Mouse (Mus musculus) neural tube, embryonic 12.5 days (tissue): ENCODE results near the gene Rbmx2. TPM values are rescaled to one million over a fixed set of nuclear protein-coding genes. Genes with fewer than 3 reads are reported as not detected.

ENCODE experiments used
- ATAC-seq: fragments of 200-750 bp; cut with Nextera tagmentation; 2 replicates; pipeline ENCODE4 v1.8.0; 2017; ENCODE audit warnings: low read depth, mild to moderate bottlenecking, moderate TSS enrichment, moderate library complexity; ENCODE audit not compliant: low FRiP score
- H3K27ac ChIP-seq: fragments of 300-500 bp; sonication (generic); 2 replicates; pipeline ENCODE4 v1.5.1; 2016
- H3K27me3 ChIP-seq: fragments of 300-500 bp; sonication (generic); replicated peaks from 2 replicates; pipeline ENCODE4 v1.6.1; 2016; ENCODE audit warnings: mild to moderate bottlenecking
- H3K36me3 ChIP-seq: fragments of 300-500 bp; sonication (generic); 2 replicates; pipeline ENCODE4 v1.6.1; 2016; ENCODE audit warnings: mild to moderate bottlenecking
- H3K4me1 ChIP-seq: fragments of 300-500 bp; sonication (generic); 2 replicates; pipeline ENCODE4 v1.6.1; 2016
- H3K4me2 ChIP-seq: fragments of 300-500 bp; sonication (generic); replicated peaks from 2 replicates; pipeline ENCODE4 v1.6.1; 2016; ENCODE audit warnings: mild to moderate bottlenecking
- H3K4me3 ChIP-seq: fragments of 300-500 bp; sonication (generic); 2 replicates; pipeline ENCODE4 v1.5.1; 2016
- H3K9ac ChIP-seq: fragments of 300-500 bp; sonication (generic); 2 replicates; pipeline ENCODE4 v1.6.1; 2016; ENCODE audit warnings: mild to moderate bottlenecking
- H3K9me3 ChIP-seq: fragments of 300-500 bp; sonication (generic); 2 replicates; pipeline ENCODE4 v1.6.1; 2016; ENCODE audit warnings: mild to moderate bottlenecking
- WGBS: fragments of 180-500 bp; shearing (Covaris S2); methylation state at CpG from one replicate; pipeline ENCODE4 v1.1.7; 2016; 5-methylcytosine and 5-hydroxymethylcytosine counted together
- polyA plus RNA-seq: library from polyadenylated mRNA; unstranded; fragments of >200 nt; fragmentation: Nextera tagmentation; extraction: Ambion mirVana; gene quantifications from 2 replicates; pipeline ENCODE4 v1.2.1, GENCODE M21; 2016

The Rbmx2 gene
- 17.3 and 23.8 TPM in 2 replicates for polyA plus RNA-seq

- peak within 1 kb of the TSS; percentile 52 for H3K9ac ChIP-seq
- H3K27ac ChIP-seq: no peak within 1 kb of the TSS
- H3K4me2 ChIP-seq: peak within 1 kb of the TSS; percentile 63
- H3K27me3 ChIP-seq: no peaks in the 10 kb centered on the region
- WGBS: 14% methylated on average over 42 of the region's 42 CpGs
- no peaks in the 10 kb centered on the region for H3K9me3 ChIP-seq
- no peaks in the 10 kb centered on the region for H3K36me3 ChIP-seq
- peaks cover 6% of the 10 kb centered on the region; the same call in 1 of the 2 replicates for H3K4me1 ChIP-seq
- ATAC-seq: peak; percentile 98
- peak within 1 kb of the TSS; percentile 58 for H3K4me3 ChIP-seq
Measured at GRCm38 (mm10) chrX:48694864-48695371, at the start of gene Rbmx2. Gene Rbmx2 (plus strand): TSS chrX:48695004.

DNA sequence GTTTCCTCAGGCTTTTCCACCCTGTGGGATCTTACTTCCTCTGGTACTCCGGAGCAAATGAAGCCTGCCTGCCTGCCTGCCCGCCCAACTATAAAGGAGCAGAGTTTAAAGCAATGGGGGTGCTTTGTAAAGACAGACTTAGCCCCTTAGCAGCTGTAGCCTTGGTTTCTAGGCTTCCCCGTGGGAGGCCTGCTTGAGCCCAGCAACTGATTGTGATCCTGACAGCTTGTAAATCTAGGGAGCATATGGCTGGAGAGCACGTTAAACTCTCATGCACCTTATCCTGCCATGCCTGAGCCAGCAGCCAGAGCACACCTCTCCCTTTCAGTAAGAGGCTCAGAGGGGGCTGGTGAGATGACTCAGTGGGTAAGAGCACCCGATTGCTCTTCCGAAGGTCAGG lies 28.0 kb upstream of the Rbmx2 start:
- Histone ChIP-seq H3K4me3 (no peak overlapping the region), H3K4me2 (no peak overlapping the region), H3K4me1 (no peaks in the 10 kb centered on the region), H3K27ac (no peak overlapping the region), H3K36me3 (no peaks in the 10 kb centered on the region), H3K9ac (no peak overlapping the region), H3K9me3 (no peaks in the 10 kb centered on the region), H3K27me3 (no peaks in the 10 kb centered on the region)
- WGBS: 20% methylated on average over 6 of the region's 6 CpGs
- ATAC-seq: peak; percentile 96

DNA sequence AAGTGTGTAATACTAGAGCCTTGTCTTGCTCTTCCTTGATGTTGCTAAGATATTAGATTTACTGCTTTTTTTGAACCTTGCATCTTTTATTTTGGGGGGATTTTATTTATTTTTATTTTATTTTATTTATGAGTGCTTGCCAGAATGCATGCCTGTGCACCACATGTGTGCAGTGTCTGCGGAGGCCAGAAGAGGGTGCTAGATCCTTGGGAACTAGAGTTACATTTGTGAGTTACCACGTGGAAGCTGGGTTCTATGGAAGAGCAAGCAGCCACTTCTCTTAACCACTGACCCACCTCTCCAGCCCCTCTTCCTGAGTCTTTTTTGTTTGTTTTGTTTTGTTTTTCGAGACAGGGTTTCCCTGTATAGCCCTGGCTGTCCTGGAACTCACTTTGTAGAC lies 25.2 kb upstream of the Rbmx2 start:
- no peaks in the 10 kb centered on the region for H3K36me3 ChIP-seq
- no peaks in the 10 kb centered on the region for H3K27me3 ChIP-seq
- H3K4me2 ChIP-seq: no peak overlapping the region
- no peak for ATAC-seq
- H3K4me3 ChIP-seq: no peak overlapping the region
- no peaks in the 10 kb centered on the region for H3K4me1 ChIP-seq
- H3K27ac ChIP-seq: no peak overlapping the region
- WGBS: 71% methylated on average over 3 of the region's 3 CpGs
- no peaks in the 10 kb centered on the region for H3K9me3 ChIP-seq
- H3K9ac ChIP-seq: no peak overlapping the region

DNA sequence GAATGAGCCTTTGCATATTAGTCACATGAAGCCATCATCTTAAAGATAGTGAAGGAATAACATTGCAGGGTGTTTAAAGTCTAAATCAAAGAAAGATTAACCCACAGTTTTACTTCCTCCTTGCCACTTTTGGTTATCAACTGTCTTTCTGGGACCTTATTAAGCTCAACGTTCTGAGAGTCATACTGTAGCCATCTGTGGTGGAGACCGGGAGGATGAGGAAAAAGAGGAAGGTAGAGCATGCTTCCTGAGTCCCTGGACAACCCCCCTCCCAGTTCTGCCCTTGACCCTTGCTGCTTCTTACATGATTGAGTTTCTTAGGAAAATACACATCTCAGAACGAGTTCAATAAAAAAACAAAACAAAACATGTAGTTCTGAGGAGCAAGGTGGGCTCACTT lies 23.1 kb upstream of the Rbmx2 start:
- Histone ChIP-seq H3K27me3 (no peaks in the 10 kb centered on the region), H3K4me1 (no peaks in the 10 kb centered on the region), H3K9me3 (no peaks in the 10 kb centered on the region), H3K4me3 (no peak overlapping the region), H3K9ac (no peak overlapping the region), H3K4me2 (no peak overlapping the region), H3K27ac (no peak overlapping the region), H3K36me3 (no peaks in the 10 kb centered on the region)
- 71% methylated on average over 3 of the region's 3 CpGs for WGBS
- ATAC-seq: no peak

GRCm38 (mm10) chrX:48674171-48674570 lies 20.6 kb upstream of the Rbmx2 start, which contains the start of gene Gpr119:
Gene Gpr119 (minus strand): TSS chrX:48674478.
- H3K4me3 ChIP-seq: no peak within 1 kb of the TSS
- H3K4me1 ChIP-seq: no peaks in the 10 kb centered on the region
- no peaks in the 10 kb centered on the region for H3K27me3 ChIP-seq
- no peaks in the 10 kb centered on the region for H3K9me3 ChIP-seq
- H3K36me3 ChIP-seq: no peaks in the 10 kb centered on the region
- no peak within 1 kb of the TSS for H3K27ac ChIP-seq
- H3K9ac ChIP-seq: no peak within 1 kb of the TSS
- no peak for ATAC-seq
- WGBS: 67% methylated on average over 4 of the region's 4 CpGs
- H3K4me2 ChIP-seq: no peak within 1 kb of the TSS

DNA sequence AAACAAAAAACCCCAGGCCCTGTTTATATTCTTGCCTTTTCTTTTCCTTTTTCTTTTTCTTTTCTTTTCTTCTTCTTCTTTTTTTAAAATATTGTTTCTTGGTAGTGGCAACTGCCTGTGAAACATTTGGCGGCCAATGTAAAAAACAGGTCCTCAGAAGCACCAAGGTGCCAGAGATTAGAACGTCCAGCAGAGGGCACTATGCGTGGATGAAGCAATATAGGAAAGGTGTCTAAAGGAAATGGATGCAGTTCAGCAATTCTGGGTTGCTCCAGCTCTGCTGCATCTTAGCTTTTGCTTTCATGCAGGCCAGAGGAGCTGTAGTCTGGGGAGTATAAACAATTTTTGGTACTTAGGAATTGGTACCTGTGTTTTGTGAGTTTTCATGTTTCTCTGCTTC lies 11.4 kb upstream of the Rbmx2 start:
- H3K4me3 ChIP-seq: no peak overlapping the region
- no peaks in the 10 kb centered on the region for H3K4me1 ChIP-seq
- ATAC-seq: no peak
- no peak overlapping the region for H3K4me2 ChIP-seq
- WGBS: 22% methylated on average over 3 of the region's 3 CpGs
- H3K9me3 ChIP-seq: no peaks in the 10 kb centered on the region
- H3K27me3 ChIP-seq: no peaks in the 10 kb centered on the region
- H3K9ac ChIP-seq: no peak overlapping the region
- no peaks in the 10 kb centered on the region for H3K36me3 ChIP-seq
- H3K27ac ChIP-seq: no peak overlapping the region

GRCm38 (mm10) chrX:48683857-48684256 lies 10.9 kb upstream of the Rbmx2 start:
- no peak for ATAC-seq
- Histone ChIP-seq H3K9me3 (no peaks in the 10 kb centered on the region), H3K36me3 (no peaks in the 10 kb centered on the region), H3K4me1 (no peaks in the 10 kb centered on the region), H3K9ac (no peak overlapping the region), H3K4me2 (no peak overlapping the region), H3K27ac (no peak overlapping the region), H3K4me3 (no peak overlapping the region), H3K27me3 (no peaks in the 10 kb centered on the region)
- WGBS: 71% methylated on average over 5 of the region's 5 CpGs

- WGBS: 19% methylated on average over 6 of the region's 6 CpGs
- H3K9ac ChIP-seq: no peak overlapping the region
- H3K9me3 ChIP-seq: no peaks in the 10 kb centered on the region
- peak overlapping the region; percentile 58 for H3K4me3 ChIP-seq
- peaks cover 6% of the 10 kb centered on the region; the same call in 1 of the 2 replicates for H3K4me1 ChIP-seq
- H3K36me3 ChIP-seq: no peaks in the 10 kb centered on the region
- H3K27ac ChIP-seq: no peak overlapping the region
- H3K27me3 ChIP-seq: no peaks in the 10 kb centered on the region
- peak overlapping the region; percentile 46 for H3K4me2 ChIP-seq
- ATAC-seq: peak; percentile 92
Measured at GRCm38 (mm10) chrX:48694460-48694859, 344 bp upstream of the Rbmx2 start.

DNA sequence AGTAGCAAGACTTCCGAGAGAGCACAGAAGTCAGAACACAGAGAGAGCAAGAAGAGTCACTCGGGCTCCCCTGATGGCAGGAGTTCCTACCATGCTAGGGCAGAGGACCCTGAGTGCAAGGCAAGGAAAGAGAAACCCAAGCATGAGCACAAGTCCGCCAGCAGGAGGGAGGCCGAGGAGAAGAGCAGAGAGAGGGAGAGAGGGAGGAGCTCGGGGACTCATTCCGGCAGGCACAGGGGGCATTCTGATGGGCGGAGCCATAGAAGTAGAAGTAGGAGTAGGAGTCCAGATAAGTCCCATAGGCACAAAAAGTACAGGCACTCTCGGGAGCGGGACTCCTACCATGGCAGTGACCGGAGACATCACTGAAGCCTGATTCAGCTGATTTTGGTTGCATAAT lies 14.9 kb downstream of the Rbmx2 start:
- 91% methylated on average over 10 of the region's 10 CpGs for WGBS
- Histone ChIP-seq H3K4me3 (no peak overlapping the region), H3K27me3 (no peaks in the 10 kb centered on the region), H3K4me2 (no peak overlapping the region), H3K36me3 (peaks cover 11% of the 10 kb centered on the region; the same call in 1 of the 2 replicates), H3K9me3 (no peaks in the 10 kb centered on the region), H3K4me1 (no peaks in the 10 kb centered on the region), H3K27ac (no peak overlapping the region), H3K9ac (no peak overlapping the region)
- no peak for ATAC-seq

- no peak for ATAC-seq
- Histone ChIP-seq H3K4me2 (no peak overlapping the region), H3K4me3 (no peak overlapping the region), H3K9ac (no peak overlapping the region), H3K27ac (no peak overlapping the region), H3K9me3 (no peaks in the 10 kb centered on the region), H3K27me3 (no peaks in the 10 kb centered on the region), H3K36me3 (peaks cover 11% of the 10 kb centered on the region; the same call in 1 of the 2 replicates), H3K4me1 (no peaks in the 10 kb centered on the region)
- 90% methylated on average over 8 of the region's 8 CpGs for WGBS
Measured at GRCm38 (mm10) chrX:48712846-48713245, 18.0 kb downstream of the Rbmx2 start.

- Histone ChIP-seq H3K4me2 (no peak overlapping the region), H3K4me1 (no peaks in the 10 kb centered on the region), H3K9ac (no peak overlapping the region), H3K9me3 (no peaks in the 10 kb centered on the region), H3K4me3 (no peak overlapping the region), H3K27me3 (no peaks in the 10 kb centered on the region), H3K36me3 (no peaks in the 10 kb centered on the region), H3K27ac (no peak overlapping the region)
- WGBS: 78% methylated on average over 2 of the region's 2 CpGs
- ATAC-seq: no peak
Measured at GRCm38 (mm10) chrX:48754710-48755283, 60.0 kb downstream of the Rbmx2 start.
